Mouse (Mus musculus) cerebellum, adult 18-20 months (tissue): ENCODE results near the gene Irgq.

Experiments used
- DNase-seq, 2 experiments: peaks; one replicate each; pipeline ENCODE4 v3.0.0; 2021

Irgq gene

GRCm38 (mm10) chr7:24547534-24548036, 17.1 kb downstream of the Irgq start:
- DNase-seq, result peak in 1 of 2 experiments; percentile 42

GRCm38 (mm10) chr7:24551985-24552759, 21.7 kb downstream of the Irgq start:
- no peak for DNase-seq

DNA sequence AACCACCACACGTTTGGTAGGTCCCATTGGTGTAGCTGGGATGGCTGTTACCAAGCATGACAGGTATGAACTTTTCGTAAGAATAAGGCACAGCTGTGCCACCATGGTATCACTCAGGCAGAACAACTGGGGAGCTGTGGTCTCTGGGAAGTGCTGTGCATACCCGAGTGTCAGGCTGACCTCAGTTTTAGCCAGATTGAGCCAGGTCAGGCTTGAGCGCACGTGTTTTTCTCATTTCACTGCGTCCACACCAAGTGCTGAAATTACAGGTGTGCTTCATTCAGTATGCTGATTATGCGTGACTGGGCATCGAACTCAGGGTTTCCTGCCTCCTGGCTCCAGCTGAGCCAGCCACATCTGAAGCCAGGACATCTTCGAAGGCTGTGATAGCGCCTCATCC, 25.3 kb downstream of the Irgq start:
- no peak for DNase-seq

GRCm38 (mm10) chr7:24561450-24561849, 31.0 kb downstream of the Irgq start:
- DNase-seq, result no peak

GRCm38 (mm10) chr7:24563191-24563836, 32.8 kb downstream of the Irgq start:
- no peak for DNase-seq

GRCm38 (mm10) chr7:24563837-24564206, 33.3 kb downstream of the Irgq start:
- DNase-seq, result no peak

GRCm38 (mm10) chr7:24564607-24565265, 34.2 kb downstream of the Irgq start:
- DNase-seq, result peak; percentile 77 to 82

DNA sequence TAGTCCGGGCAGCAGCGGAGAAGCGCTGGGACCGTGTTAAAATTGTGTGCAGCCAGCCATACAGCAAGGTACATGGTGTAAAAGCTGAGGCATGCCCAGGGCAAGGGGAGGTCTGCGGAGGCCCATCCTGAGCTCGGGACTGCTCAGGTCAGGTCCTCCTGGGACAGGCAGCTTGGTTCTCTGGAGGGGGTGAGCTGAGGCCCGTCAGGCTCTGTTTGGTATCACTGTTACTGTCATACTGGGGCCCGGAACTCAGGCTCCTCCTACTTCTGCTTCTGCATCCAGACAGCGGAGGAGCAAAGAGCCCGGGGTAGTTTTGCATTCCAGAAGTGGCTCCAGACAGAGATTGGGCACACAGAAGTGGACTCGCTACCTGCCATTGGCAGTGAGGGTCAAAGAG, 35.1 kb downstream of the Irgq start:
- no peak for DNase-seq

GRCm38 (mm10) chr7:24566206-24566605, 35.7 kb downstream of the Irgq start:
- DNase-seq, result no peak

- no peak for DNase-seq
These were observed 38.0 kb downstream of the Irgq start for GRCm38 (mm10) chr7:24568512-24568911.

DNA sequence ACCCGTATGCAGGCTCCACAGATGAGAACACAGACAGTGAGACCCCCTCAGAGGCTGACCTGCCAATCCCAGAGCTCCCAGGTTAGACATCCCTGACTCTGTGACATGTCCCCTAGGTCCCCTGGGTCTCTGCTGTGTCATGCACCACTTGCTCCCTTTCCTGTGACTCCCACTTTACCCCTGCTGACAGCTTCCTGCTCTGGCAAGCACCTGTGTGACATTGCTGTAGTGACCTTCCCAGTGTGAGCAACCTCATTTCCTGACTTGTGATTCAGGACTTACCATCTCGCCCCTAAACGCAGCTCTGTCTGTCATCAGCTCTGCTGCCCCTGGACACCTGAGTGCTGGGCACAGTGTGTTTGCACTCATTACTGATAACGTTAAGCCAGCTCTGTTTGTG, 40.6 kb downstream of the Irgq start:
- no peak for DNase-seq

DNA sequence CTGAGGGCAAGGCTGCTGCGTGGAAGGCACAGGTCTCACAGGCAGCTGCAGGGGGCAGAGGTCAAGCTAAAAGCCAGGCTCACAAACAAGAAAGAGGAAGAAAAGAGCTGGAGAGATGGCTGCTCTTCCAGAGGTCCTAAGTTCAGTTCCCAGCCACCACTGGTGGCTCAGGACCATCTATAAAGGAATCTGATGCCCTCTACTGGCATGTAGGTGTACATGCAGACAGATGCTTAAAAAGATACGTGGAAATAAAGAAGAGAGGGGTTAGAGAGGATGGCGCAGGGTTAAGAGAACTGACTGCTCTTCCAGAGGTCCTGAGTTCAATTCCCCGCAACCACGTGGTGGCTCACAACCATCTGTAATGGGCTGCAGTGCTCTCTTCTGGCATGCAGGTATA, 42.0 kb downstream of the Irgq start:
- no peak for DNase-seq

DNA sequence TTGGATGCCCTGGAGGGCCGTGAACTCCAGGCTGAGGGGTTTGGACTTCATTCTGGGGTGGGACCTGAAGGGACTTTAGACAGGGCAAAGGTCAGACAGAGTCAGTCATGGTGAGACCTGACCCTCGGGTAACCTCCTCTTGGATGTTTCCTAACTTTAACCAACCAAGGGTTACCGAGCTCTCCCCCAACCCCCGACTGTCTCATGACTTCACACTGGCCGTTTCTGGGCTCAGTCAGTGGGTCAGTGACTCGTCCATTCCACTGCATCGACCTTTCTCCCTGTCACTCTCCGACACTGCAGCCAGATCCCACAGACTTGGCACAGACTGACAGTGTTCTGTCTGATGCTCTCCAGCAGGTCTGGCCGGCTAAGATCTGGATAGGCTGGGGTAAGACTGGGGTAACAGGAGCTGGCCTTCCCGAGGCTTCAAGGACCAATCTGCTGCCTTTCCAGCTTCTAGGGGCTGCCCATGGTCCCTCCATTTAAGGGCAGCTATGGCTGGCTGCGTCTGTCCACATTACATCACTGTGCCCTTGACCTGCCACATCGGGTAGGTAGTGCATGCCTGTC, 43.8 kb downstream of the Irgq start:
- no peak for DNase-seq

DNA sequence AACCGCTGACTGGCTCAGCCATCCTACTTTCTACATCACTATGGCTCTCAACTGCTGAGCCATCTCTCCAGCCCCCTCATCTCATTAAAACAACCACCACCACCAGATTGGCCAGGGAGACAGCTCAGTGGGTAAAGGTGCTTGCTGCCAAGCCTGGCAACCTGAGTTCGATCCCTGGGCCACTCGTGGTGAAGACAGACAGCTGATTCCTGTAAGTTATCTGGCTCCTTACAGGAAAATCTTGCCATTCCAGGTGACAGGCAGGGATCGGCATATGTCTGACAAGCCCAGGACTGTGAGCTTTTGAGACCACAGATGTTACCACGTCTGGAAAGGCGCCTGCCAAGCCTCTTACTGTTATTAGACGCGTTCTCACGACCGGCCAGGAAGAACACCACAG, 47.3 kb downstream of the Irgq start:
- no peak for DNase-seq

GRCm38 (mm10) chr7:24584876-24585275, 54.4 kb downstream of the Irgq start:
- DNase-seq, result no peak

DNA sequence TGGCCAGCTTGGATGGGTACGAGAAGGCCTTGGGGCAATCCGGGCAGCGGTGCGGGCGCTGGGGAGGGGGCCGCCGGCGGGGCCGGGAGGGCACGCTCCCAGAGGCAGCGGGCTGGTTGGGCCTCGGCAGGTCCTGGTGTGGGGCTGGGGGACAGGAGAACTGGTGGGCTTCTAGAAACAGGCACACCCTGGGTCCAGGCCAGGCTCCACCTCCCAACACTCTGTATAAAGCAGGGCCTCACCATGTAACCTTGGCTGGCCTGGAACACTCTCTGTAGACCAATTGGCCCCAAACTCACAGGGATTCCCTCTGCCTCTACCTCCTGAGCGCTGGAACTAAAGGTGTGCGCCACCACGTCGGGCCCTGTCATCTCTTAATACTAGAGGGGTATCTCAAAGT, 55.5 kb downstream of the Irgq start:
- no peak for DNase-seq

- DNase-seq, result no peak
These were observed 56.3 kb downstream of the Irgq start for GRCm38 (mm10) chr7:24586828-24587227.

DNA sequence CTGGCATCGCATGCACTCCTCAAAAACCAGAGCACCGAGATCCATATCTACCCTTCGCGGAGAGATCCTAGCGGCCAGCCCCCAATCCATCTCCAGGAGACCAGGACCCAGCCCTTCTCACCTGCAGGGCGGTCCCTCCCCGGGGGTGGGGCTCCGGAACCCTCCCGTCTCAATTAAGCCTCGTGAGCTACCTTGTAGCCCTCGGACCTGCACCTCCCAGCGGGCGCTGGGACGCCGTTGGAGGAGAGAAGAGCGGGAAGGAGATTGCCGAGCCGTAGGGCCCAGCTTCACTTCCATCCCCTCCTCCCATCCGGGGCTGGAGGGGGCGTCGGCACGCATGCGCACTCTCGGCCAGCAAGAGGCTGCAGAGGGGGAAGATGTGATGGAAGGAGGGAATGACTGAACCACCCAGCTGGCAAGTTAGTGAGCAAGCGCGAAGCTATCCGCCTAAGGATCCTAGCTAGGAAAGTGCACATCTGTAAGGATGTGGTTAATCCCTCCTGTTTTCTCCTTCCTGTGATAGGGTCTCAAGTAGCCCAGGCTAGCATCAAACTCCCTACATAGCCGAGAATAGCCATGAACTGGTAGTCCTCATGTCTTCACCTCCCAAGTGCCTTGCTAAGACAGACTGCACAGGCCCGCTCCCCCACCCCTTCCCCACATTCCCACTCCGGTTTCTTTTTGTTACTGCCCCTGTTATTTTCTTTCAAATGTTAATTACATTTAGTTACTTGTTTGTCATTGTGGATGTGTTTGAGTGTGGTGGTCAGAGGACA, 57.0 kb downstream of the Irgq start, which contains the start of the genes Ethe1 and Zfp575:
TSS of gene Ethe1 (plus strand) at position 214 of the 776 bp plus-strand sequence.
TSS of gene Zfp575 (minus strand) at position 312 of the 776 bp plus-strand sequence.
- peak; percentile 32 to 33 for DNase-seq
